Mouse (Mus musculus) embryonic fibroblast, embryonic 13.5 days (primary cell): ENCODE data around the gene Cd48. TPM values are rescaled to one million over a fixed set of nuclear protein-coding genes. Genes with fewer than 3 reads are reported as not detected.

Source experiments
- H3K27ac ChIP-seq: 2 replicates; pipeline ENCODE4 v1.5.1; 2012; ENCODE audit warnings: low read length, control low read depth, inconsistent platforms; ENCODE audit not compliant: insufficient read depth
- H3K4me1 ChIP-seq: 2 replicates; pipeline ENCODE4 v1.6.1; 2011; ENCODE audit warnings: low read length; ENCODE audit not compliant: control insufficient read depth, insufficient read depth
- H3K4me3 ChIP-seq: 2 replicates; pipeline ENCODE4 v1.5.1; 2011; ENCODE audit warnings: mild to moderate bottlenecking, control low read depth, low read length; ENCODE audit not compliant: insufficient read depth
- CTCF ChIP-seq: IDR thresholded peaks from 2 replicates; pipeline ENCODE4 v1.5.1; 2011; ENCODE audit warnings: mild to moderate bottlenecking, control low read depth, low read length, moderate library complexity, borderline replicate concordance; ENCODE audit not compliant: insufficient read depth
- POLR2A ChIP-seq: IDR thresholded peaks from 2 replicates; pipeline ENCODE4 v1.6.1; 2011; ENCODE audit warnings: low read depth, mild to moderate bottlenecking, control low read depth, low read length, moderate library complexity
- polyA plus RNA-seq: library from polyadenylated mRNA; stranded (reverse); fragments of >200 nt; gene quantifications from 2 replicates; pipeline ENCODE4 v1.2.4, GENCODE M21; 2011; ENCODE audit warnings: low read depth; ENCODE audit not compliant: missing spikeins, insufficient read length

The Cd48 gene
- polyA plus RNA-seq = 1.6 TPM in 1 of 2 replicates, not detected in the other

DNA sequence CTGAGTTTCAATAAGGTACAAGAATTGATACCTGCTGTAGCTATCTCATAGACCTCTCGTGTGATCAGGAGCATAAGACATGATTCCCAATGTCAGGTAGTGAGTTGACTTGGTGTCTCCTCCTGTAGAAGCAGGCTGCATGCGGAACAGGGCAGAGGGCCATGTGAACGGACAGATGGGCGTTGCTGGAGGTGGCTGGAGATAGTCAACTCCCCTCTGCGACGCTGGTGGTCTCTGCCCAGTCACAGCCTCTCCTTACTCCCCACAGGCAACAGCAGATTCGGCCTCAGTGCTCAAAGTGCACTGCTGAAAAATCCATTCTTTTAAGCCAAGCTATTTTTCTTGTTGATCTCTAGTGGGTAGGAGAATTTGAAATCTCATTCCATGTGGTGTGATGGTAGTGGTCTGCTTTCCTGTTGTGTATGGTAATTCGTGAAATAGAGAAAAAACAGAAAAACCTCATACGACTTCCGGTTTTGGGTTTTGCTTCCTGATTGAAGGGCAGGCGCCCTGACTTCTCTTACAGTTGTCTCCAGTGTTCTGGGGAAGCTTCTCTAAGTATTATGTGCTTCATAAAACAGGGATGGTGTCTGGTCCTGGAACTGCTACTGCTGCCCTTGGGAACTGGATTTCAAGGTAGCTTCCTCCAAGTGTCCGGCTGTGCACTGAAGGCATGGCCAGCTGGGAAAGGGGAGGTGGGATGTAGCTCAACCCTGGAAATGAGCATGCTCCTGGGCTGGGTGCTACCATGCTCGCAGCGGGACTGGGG lies at the start of gene Cd48:
TSS of gene Cd48 (plus strand) at position 479 of the 769 bp plus-strand sequence.
- TF ChIP-seq POLR2A (no peak), CTCF (no peak)
- no peak within 1 kb of the TSS for H3K4me3 ChIP-seq
- H3K4me1 ChIP-seq = no peaks in the 10 kb centered on the region
- H3K27ac ChIP-seq = no peak within 1 kb of the TSS

DNA sequence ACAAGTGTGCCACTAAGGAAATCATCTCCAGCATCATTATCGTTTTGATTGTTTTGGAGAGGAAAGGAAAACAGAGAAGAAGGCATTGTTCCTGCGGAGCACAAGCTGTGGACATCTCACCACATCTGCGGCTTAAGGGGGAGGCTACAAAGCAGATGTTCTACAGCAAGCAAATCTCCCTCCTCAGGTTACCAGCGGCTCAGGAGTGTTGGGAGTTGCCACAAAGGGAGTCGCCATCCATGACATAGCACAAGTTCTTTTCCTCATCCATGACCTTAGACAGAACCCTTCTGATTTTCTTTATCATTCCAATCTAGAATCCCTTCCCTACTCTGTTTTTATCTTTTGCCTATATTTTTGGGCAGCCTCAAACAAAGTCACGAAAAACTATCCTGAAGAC lies 46.1 kb upstream of the Cd48 start:
- no peak for TF ChIP-seq CTCF
- no peak for TF ChIP-seq POLR2A
- Histone ChIP-seq H3K4me3 (no peak overlapping the region), H3K27ac (no peak overlapping the region), H3K4me1 (no peaks in the 10 kb centered on the region)

DNA sequence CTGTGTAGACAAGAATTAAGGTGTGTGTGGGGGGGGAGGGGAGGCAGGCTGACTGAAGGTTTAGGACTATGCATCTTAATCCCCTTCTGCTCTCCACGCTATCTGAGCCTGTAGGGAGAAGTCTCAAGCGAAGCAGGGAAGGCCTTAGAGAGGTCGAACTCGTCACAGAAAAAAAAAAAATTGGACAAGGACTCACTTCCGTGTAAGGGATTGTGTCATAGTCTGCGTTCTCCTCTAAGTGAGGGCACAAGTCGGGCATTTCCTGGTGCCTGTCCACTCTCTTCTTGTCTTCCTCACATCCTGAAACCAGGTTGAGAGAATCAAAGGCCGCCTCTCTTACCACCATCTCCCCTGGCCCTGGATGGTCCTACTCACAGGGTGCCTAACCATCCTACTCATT lies 44.7 kb upstream of the Cd48 start:
- Histone ChIP-seq H3K4me3 (no peak overlapping the region), H3K4me1 (no peaks in the 10 kb centered on the region), H3K27ac (no peak overlapping the region)
- no peak for TF ChIP-seq POLR2A
- TF ChIP-seq CTCF = no peak

DNA sequence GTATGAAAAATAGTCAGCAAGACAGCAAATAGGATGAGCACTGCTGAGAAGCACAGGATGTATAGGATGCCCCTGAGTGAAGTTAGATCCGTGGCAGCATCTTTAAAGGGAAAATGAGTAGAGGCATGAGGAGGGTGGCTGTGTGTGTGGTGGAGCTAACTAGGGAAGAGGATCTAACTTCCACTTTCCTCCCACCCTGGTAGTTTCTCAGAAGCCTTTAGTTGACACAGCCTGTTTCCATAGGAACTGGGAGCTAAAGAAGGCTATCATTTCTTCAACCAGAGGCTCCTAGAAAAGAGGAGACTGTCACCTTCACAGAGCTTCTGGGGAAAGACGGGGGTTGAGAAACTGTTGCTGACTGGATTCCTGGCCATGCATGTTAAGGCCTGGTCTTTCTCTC lies 43.1 kb upstream of the Cd48 start:
- no peak for TF ChIP-seq POLR2A
- TF ChIP-seq CTCF = no peak
- Histone ChIP-seq H3K4me1 (no peaks in the 10 kb centered on the region), H3K27ac (no peak overlapping the region), H3K4me3 (no peak overlapping the region)

- Histone ChIP-seq H3K4me3 (no peak overlapping the region), H3K4me1 (no peaks in the 10 kb centered on the region), H3K27ac (no peak overlapping the region)
- TF ChIP-seq CTCF (no peak), POLR2A (no peak)
Measured at GRCm38 (mm10) chr1:171640796-171641195, 41.0 kb upstream of the Cd48 start.

- Histone ChIP-seq H3K4me3 (no peak overlapping the region), H3K27ac (no peak overlapping the region), H3K4me1 (no peaks in the 10 kb centered on the region)
- TF ChIP-seq CTCF = no peak
Measured at GRCm38 (mm10) chr1:171643612-171644011, 38.2 kb upstream of the Cd48 start.

DNA sequence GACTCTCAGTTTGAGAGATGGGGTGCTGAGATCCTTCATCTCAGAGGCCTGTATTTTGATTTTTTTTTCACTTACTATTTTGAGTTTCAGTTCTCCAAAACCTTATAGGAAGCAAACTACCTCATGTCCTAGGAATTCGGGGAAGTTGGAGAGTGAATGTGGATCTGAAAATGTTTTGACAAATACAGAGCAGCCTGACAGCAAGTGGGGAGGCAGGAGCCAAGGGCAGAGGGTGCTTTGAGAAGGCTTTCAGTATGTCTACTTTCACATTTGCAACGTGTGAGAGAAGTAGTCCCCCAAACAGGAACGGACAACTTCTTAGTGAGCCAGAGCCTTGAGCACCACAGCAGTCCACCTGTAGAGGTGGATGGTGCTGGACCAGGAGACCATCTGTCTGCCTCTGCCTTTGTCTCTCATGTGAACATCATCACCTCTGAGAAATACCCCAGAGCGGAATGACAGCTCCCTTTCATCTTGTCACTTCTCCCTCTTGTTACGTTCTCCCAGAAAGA lies 35.3 kb upstream of the Cd48 start:
- Histone ChIP-seq H3K4me3 (no peak overlapping the region), H3K4me1 (no peaks in the 10 kb centered on the region), H3K27ac (no peak overlapping the region)
- TF ChIP-seq CTCF (no peak), POLR2A (no peak)

DNA sequence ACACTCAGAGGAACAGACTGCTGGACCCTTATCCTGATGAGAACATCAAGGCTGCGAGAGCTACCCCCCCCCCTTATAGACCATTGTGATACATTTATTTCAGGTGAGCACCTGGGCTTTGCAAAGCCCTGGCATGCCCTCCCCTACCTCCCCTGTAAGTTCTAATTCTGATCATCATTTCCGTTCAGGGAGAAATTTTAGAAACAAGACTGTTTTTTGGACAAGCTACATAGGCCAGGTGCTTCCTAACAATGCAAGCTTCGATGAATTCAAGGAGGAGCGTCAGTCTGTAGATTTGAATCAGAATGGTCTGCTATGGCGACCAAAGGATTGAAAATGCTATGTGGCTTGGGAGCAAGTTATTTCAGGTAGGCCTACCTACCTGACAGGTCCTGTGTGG lies 34.1 kb upstream of the Cd48 start:
- H3K27ac ChIP-seq = no peak overlapping the region
- H3K4me1 ChIP-seq = no peaks in the 10 kb centered on the region
- no peak overlapping the region for H3K4me3 ChIP-seq
- TF ChIP-seq POLR2A = no peak
- no peak for TF ChIP-seq CTCF

- Histone ChIP-seq H3K4me3 (no peak overlapping the region), H3K4me1 (no peaks in the 10 kb centered on the region), H3K27ac (no peak overlapping the region)
- no peak for TF ChIP-seq POLR2A
- TF ChIP-seq CTCF = no peak
Measured at GRCm38 (mm10) chr1:171648840-171649239, 33.0 kb upstream of the Cd48 start.

GRCm38 (mm10) chr1:171652734-171653133 lies 29.1 kb upstream of the Cd48 start, which contains the start of gene Slamf7:
TSS of gene Slamf7 (minus strand) at chr1:171653035.
- Histone ChIP-seq H3K4me3 (no peak within 1 kb of the TSS), H3K4me1 (no peaks in the 10 kb centered on the region), H3K27ac (no peak within 1 kb of the TSS)
- no peak for TF ChIP-seq POLR2A
- no peak for TF ChIP-seq CTCF
